1 mouse cellular context compared by ENCODE assay signal in genomic region chr11:21569456-21570108, GRCm38 (mm10).
TF ChIP-seq lines count a peak whose summit lies in the region.

No protein-coding gene starts in this region.

TF ChIP-seq in MEL, 35 proteins besides CTCF, POLR2A, EP300 and RAD21 (continued from another document):
- no peak for TF ChIP-seq KAT2A (conservative IDR thresholded peaks at IDR 0.05; ENCODE audit: low read depth, low read length)
- TF ChIP-seq TBP (IDR thresholded peaks at IDR 0.05; ENCODE audit: low read depth, low read length), result no peak
- no peak for TF ChIP-seq MYB (IDR thresholded peaks at IDR 0.05; ENCODE audit: low read depth, low read length)
- TF ChIP-seq GABPA (IDR thresholded peaks at IDR 0.05; ENCODE audit: low read depth, low read length), result no peak
- peak; percentile 37; the same call in 1 of the 2 replicates for TF ChIP-seq HCFC1 (IDR thresholded peaks at IDR 0.05; ENCODE audit: low read depth, low read length)
- no peak for TF ChIP-seq MXI1 (IDR thresholded peaks at IDR 0.05; ENCODE audit: low read depth, low read length)
- peak; percentile 66; the same call in 1 of the 2 replicates for TF ChIP-seq ETS1 (IDR thresholded peaks at IDR 0.05; ENCODE audit: low read depth, low read length)
- TF ChIP-seq TCF12 (IDR thresholded peaks at IDR 0.05; ENCODE audit: low read depth, low read length), result no peak
- TF ChIP-seq MEF2A (IDR thresholded peaks at IDR 0.05; ENCODE audit: extremely low read depth, insufficient replicate concordance, low read depth, low read length, poor library complexity, severe bottlenecking), result no peak
- no peak for TF ChIP-seq NRF1 (IDR thresholded peaks at IDR 0.05; ENCODE audit: insufficient read depth, low read depth, low read length, poor library complexity, severe bottlenecking)
